ENCODE assay signal across 8 mouse cellular contexts in genomic region chr14:124676506-124677177, GRCm38 (mm10). TPM values are rescaled to one million over a fixed set of nuclear protein-coding genes. Genes with fewer than 3 reads are reported as not detected.
DNase-seq lines count a peak whose midpoint lies in the region; ATAC-seq lines count a peak whose summit lies in the region.

Fgf14 (minus strand) TSS chr14:124677127.

- H3K9ac ChIP-seq in heart, embryonic 14.5 days (ENCODE audit: low read length): peak within 1 kb of the TSS; percentile 63
- H3K9ac ChIP-seq in hindbrain, embryonic 15.5 days: peak within 1 kb of the TSS; percentile 77
- peak within 1 kb of the TSS; percentile 64 for H3K9ac ChIP-seq in midbrain, embryonic 12.5 days (replicated peaks)

- intact Hi-C loops in heart, postnatal 25 days (cut with DNase I): loop anchor here (10.0 kb wide), 1 partner anchor 262 kb away; no protein-coding TSS in a partner anchor

- H3K27ac ChIP-seq in heart, embryonic 14.5 days (replicated peaks in 1 of 2; ENCODE audit: control insufficient read depth in 1 of 2, insufficient read depth in 1 of 2, low read depth in 2 of 2, low read length in 2 of 2): no peak within 1 kb of the TSS; a peak in 1 of 4 replicates
- peak within 1 kb of the TSS; percentile 84 for H3K27ac ChIP-seq in hindbrain, embryonic 15.5 days (replicated peaks)
- H3K27ac ChIP-seq in midbrain, embryonic 12.5 days (replicated peaks): peak within 1 kb of the TSS; percentile 56; the same call in 1 of the 2 replicates

- H3K4me3 ChIP-seq in heart, embryonic 14.5 days (ENCODE audit: control insufficient read depth in 1 of 2, insufficient read depth in 1 of 2, low read depth in 1 of 2, low read length in 2 of 2): peak within 1 kb of the TSS; percentile 47 to 51
- peak within 1 kb of the TSS; percentile 58 for H3K4me3 ChIP-seq in hindbrain, embryonic 15.5 days
- peak within 1 kb of the TSS; percentile 52 for H3K4me3 ChIP-seq in midbrain, embryonic 12.5 days

- H3K4me1 ChIP-seq in heart, embryonic 14.5 days (ENCODE audit: control insufficient read depth in 2 of 2, insufficient read depth in 2 of 2, low read length in 2 of 2): peaks cover 4 to 9% of the 10 kb centered on the region in 2 experiments; a peak in 2 of 4 replicates
- H3K4me1 ChIP-seq in hindbrain, embryonic 15.5 days (replicated peaks): peaks cover 15% of the 10 kb centered on the region
- H3K4me1 ChIP-seq in midbrain, embryonic 12.5 days: peaks cover 21% of the 10 kb centered on the region

- no peak for ATAC-seq in heart, embryonic 14.5 days (ENCODE audit: insufficient number of reproducible peaks, insufficient read depth, low FRiP score, low read depth)
- no peak for ATAC-seq in hindbrain, embryonic 15.5 days (ENCODE audit: low FRiP score, low read depth)
- no peak for ATAC-seq in midbrain, embryonic 12.5 days (ENCODE audit: low FRiP score, low read depth)
- ATAC-seq in erythroblast, adult 5-6 weeks (replicated peaks; ENCODE audit: low FRiP score, poor library complexity, severe bottlenecking): no peak

- H3K36me3 ChIP-seq in heart, embryonic 14.5 days (ENCODE audit: control insufficient read depth, insufficient read depth, low read length): no peaks in the 10 kb centered on the region
- no peaks in the 10 kb centered on the region for H3K36me3 ChIP-seq in hindbrain, embryonic 15.5 days
- H3K36me3 ChIP-seq in midbrain, embryonic 12.5 days: no peaks in the 10 kb centered on the region

- 31% methylated on average over 12 of the region's 12 CpGs for WGBS in heart, embryonic 14.5 days
- 3% methylated on average over 12 of the region's 12 CpGs for WGBS in hindbrain, embryonic 15.5 days
- 6% methylated on average over 12 of the region's 12 CpGs for WGBS in midbrain, embryonic 12.5 days

- DNase-seq in heart, postnatal 25 days (ENCODE audit: low spot score): no peak
- DNase-seq in embryo, embryonic 11 days: peak; percentile 22
- DNase-seq in thymus, postnatal 4 days: no peak
- DNase-seq in c-Kit-positive CD71-positive TER-119-positive erythroid progenitor cells, embryonic 14.5 days (ENCODE audit: low spot score): no peak

- H3K27me3 ChIP-seq in heart, embryonic 14.5 days (ENCODE audit: control insufficient read depth, insufficient read depth, low read length): no peaks in the 10 kb centered on the region
- no peaks in the 10 kb centered on the region for H3K27me3 ChIP-seq in hindbrain, embryonic 15.5 days
- H3K27me3 ChIP-seq in midbrain, embryonic 12.5 days: peaks cover 15% of the 10 kb centered on the region; the same call in 1 of the 2 replicates

- H3K9me3 ChIP-seq in heart, embryonic 14.5 days (ENCODE audit: control insufficient read depth, low read length): no peaks in the 10 kb centered on the region
- H3K9me3 ChIP-seq in hindbrain, embryonic 15.5 days: no peaks in the 10 kb centered on the region
- H3K9me3 ChIP-seq in midbrain, embryonic 12.5 days: no peaks in the 10 kb centered on the region

- peak within 1 kb of the TSS; percentile 71 for H3K4me2 ChIP-seq in heart, embryonic 14.5 days (ENCODE audit: low read length)
- peak within 1 kb of the TSS; percentile 91 for H3K4me2 ChIP-seq in hindbrain, embryonic 15.5 days
- peak within 1 kb of the TSS; percentile 88 for H3K4me2 ChIP-seq in midbrain, embryonic 12.5 days (replicated peaks)

RNA-seq across cellular contexts. Expression of gene Fgf14, which starts in this region (rescaled TPM):
- polyA plus RNA-seq in heart, embryonic 14.5 days (2014; fragmentation: Nextera tagmentation; extraction: Ambion mirVana): 2.3 and 2.5 TPM in 2 replicates
- total RNA-seq in heart, postnatal 25 days (2021): 1 to 10 TPM; 1.7 to 1.8 TPM
- polyA plus RNA-seq in hindbrain, embryonic 15.5 days (2015; fragmentation: Nextera tagmentation; extraction: Ambion mirVana): 31.9 TPM in 2 replicates
- 11.3 and 11.6 TPM in 2 replicates for polyA plus RNA-seq in midbrain, embryonic 12.5 days (2016; fragmentation: Nextera tagmentation; extraction: Ambion mirVana)
- total RNA-seq in erythroblast, adult 5-6 weeks (2015; ENCODE audit: low replicate concordance): not detected in 2 replicates
- total RNA-seq in erythroblast, adult 5-6 weeks (2017; ENCODE audit: low replicate concordance): not detected in 2 replicates

Comparison
In these comparisons a context has a peak if more than half of its experiments do, and no peak if none do; other contexts are left out.
1. H3K27ac ChIP-seq: peak in hindbrain, embryonic 15.5 days (single experiment) and midbrain, embryonic 12.5 days (single experiment); none in heart, embryonic 14.5 days (0 of 2).
2. Peak in every context shown above with its lines, with median percentiles within 50 percentile points of each other: H3K4me2 ChIP-seq, H3K4me3 ChIP-seq and H3K9ac ChIP-seq.